Mouse (Mus musculus) cerebellum, adult (tissue): ENCODE measurements around the gene Ccni.

Experiments used
- ATAC-seq: cut with Nextera tagmentation; 2 replicates; pipeline ENCODE4 v1.9.2; 2017; ENCODE audit warnings: mild to moderate bottlenecking, moderate library complexity, mixed read lengths; ENCODE audit not compliant: insufficient number of reproducible peaks, low FRiP score, low TSS enrichment

Ccni gene

DNA sequence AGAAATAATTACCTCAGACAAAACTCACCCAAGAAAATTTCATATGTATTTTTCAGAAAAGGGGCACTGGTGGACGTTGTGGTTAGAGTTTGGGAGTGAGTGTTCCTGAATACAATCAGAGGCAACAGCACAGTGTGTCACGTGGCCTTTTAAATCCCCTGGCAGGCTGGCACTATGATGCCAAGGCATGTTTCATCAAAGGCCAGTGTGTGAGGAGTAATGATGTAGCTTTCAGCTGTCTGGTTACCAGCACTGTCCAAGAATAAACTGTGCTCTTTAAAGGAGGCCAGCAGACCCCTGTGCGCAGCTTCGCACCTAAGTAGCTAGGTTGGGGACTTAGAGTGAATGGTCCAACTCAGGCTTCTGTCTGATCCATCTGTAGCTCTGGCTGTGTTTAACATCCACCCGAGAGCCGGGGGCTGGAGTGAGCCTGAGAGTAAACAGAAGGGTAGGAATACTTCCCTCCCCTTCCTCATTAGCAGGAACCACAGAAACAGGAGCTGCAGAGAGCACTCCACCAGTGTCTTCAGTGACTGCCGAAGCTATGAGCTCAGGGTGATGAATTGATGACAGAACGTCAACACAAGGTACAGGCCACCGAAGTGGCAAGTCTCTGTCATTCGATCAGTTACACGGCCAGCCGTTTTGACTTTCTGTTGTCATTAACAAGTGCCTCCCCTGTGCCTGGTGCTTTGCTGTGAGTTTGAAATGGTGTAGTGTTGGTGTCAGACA, 62.8 kb downstream of the Ccni start:
- no peak for ATAC-seq

DNA sequence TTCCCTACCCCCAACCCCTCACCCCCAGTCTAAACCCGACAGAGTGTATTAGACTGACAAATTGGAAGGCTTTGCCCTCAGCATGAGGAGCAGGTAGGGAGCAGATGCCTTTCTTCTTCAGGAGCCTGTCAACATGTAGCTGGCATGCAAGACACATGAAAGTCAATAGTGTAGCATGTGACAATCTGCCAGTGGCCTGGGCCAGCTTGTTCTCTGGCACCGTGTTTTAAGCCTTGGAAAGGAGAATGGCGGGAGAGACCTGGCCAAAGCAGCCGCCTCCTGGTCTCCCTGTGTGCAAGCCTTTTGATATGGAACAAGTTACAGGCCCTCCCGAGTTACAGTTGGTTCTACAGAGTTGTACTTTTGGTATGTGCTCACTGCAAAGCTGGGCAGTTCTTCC, 65.5 kb downstream of the Ccni start:
- peak; percentile 80 for ATAC-seq

- ATAC-seq: no peak
These were observed 66.9 kb downstream of the Ccni start for GRCm38 (mm10) chr5:93139350-93139749.

- ATAC-seq: no peak
These were observed 69.2 kb downstream of the Ccni start for GRCm38 (mm10) chr5:93136956-93137586.

DNA sequence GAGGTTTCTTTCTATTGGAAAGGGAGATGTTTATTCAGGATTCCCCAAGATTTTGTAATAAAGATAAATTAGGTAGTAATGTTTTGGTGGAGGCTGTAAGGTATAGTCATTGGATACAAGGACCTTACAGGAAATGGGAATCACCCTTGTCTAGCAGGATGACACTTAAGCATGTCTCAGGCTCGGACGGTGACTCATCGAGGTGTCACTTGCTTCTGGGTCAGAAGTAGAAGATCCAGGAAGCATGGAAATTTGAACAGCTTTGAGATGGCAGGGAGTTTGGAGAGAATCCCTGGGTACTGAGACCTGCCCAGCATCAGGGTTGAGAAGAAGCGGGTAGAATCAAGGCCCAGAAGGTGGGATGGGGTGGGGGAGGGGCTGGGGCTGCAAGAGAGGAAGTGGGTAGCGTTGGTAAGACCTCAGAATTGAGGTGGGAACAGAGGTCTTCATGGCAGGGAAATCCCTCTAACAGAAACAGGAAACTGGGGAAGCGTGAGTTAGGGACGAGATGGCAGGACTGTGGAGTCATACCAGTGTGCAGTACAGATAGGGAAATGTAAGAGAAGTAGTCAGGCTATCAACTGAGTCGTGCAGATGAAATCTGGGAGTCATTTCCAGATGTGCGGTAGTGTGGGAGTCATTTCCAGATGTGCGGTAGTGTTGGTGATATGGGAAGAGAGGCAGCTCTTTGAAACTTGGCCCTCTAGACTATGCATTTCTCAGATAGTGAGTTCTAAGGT, 70.8 kb downstream of the Ccni start:
- no peak for ATAC-seq

- no peak for ATAC-seq
These were observed 72.7 kb downstream of the Ccni start for GRCm38 (mm10) chr5:93133445-93134244.
